Mouse (Mus musculus) neural tube, embryonic 13.5 days (tissue): ENCODE data around the gene Zc3h12a. TPM values are rescaled to one million over a fixed set of nuclear protein-coding genes. Genes with fewer than 3 reads are reported as not detected.

Source experiments
- ATAC-seq: fragments of 200-750 bp; cut with Nextera tagmentation; 2 replicates; pipeline ENCODE4 v1.8.0; 2017; ENCODE audit warnings: low read depth, mild to moderate bottlenecking, moderate TSS enrichment, moderate library complexity
- H3K27ac ChIP-seq: fragments of 300-500 bp; sonication (generic); replicated peaks from 2 replicates; pipeline ENCODE4 v1.5.1; 2015; ENCODE audit warnings: moderate library complexity, mild to moderate bottlenecking, inconsistent platforms
- H3K27me3 ChIP-seq: fragments of 300-500 bp; sonication (generic); 2 replicates; pipeline ENCODE4 v1.6.1; 2015; ENCODE audit warnings: mild to moderate bottlenecking, inconsistent platforms
- H3K36me3 ChIP-seq: fragments of 300-500 bp; sonication (generic); 2 replicates; pipeline ENCODE4 v1.6.1; 2015; ENCODE audit warnings: mild to moderate bottlenecking, inconsistent platforms
- H3K4me1 ChIP-seq: fragments of 300-500 bp; sonication (generic); replicated peaks from 2 replicates; pipeline ENCODE4 v1.6.1; 2015; ENCODE audit warnings: inconsistent platforms
- H3K4me2 ChIP-seq: fragments of 300-500 bp; sonication (generic); 2 replicates; pipeline ENCODE4 v1.6.1; 2015; ENCODE audit warnings: inconsistent platforms, mild to moderate bottlenecking, moderate library complexity
- H3K4me3 ChIP-seq: fragments of 300-500 bp; sonication (generic); 2 replicates; pipeline ENCODE4 v1.5.1; 2015; ENCODE audit warnings: mild to moderate bottlenecking, inconsistent platforms
- H3K9ac ChIP-seq: fragments of 300-500 bp; sonication (generic); 2 replicates; pipeline ENCODE4 v1.6.1; 2015; ENCODE audit warnings: moderate library complexity, mild to moderate bottlenecking, inconsistent platforms
- H3K9me3 ChIP-seq: fragments of 300-500 bp; sonication (generic); 2 replicates; pipeline ENCODE4 v1.6.1; 2016; ENCODE audit warnings: inconsistent platforms
- WGBS: fragments of 180-500 bp; shearing (Covaris S2); methylation state at CpG from one replicate; pipeline ENCODE4 v1.1.7; 2015; 5-methylcytosine and 5-hydroxymethylcytosine counted together
- polyA plus RNA-seq: library from polyadenylated mRNA; unstranded; fragments of >200 nt; fragmentation: Nextera tagmentation; extraction: Ambion mirVana; gene quantifications from 2 replicates; pipeline ENCODE4 v1.2.1, GENCODE M21; 2015

Gene Zc3h12a
- polyA plus RNA-seq, 1 experiment from 2014 or later, result 0.29 TPM

GRCm38 (mm10) chr4:125138321-125138720, 10.7 kb upstream of the Zc3h12a start:
- Histone ChIP-seq H3K27ac (no peak overlapping the region), H3K9me3 (no peaks in the 10 kb centered on the region), H3K9ac (no peak overlapping the region), H3K27me3 (0 out of 2 replicates have a peak, but pooled peaks cover 4% of the 10 kb centered on the region), H3K4me1 (no peaks in the 10 kb centered on the region), H3K4me2 (no peak overlapping the region), H3K36me3 (no peaks in the 10 kb centered on the region), H3K4me3 (no peak overlapping the region)
- no peak for ATAC-seq
- WGBS, result 82% methylated on average over 7 of the region's 7 CpGs

GRCm38 (mm10) chr4:125136303-125136888, 8.8 kb upstream of the Zc3h12a start:
- Histone ChIP-seq H3K4me1 (no peaks in the 10 kb centered on the region), H3K9ac (no peak overlapping the region), H3K4me2 (no peak overlapping the region), H3K27me3 (no peaks in the 10 kb centered on the region; the same call in 1 of the 2 replicates), H3K36me3 (no peaks in the 10 kb centered on the region), H3K27ac (no peak overlapping the region), H3K4me3 (no peak overlapping the region), H3K9me3 (no peaks in the 10 kb centered on the region)
- no peak for ATAC-seq
- 61% methylated on average over 12 of the region's 12 CpGs for WGBS

- Histone ChIP-seq H3K4me2 (no peak overlapping the region), H3K9ac (no peak overlapping the region), H3K4me1 (no peaks in the 10 kb centered on the region), H3K9me3 (no peaks in the 10 kb centered on the region), H3K4me3 (no peak overlapping the region), H3K27ac (no peak overlapping the region), H3K27me3 (no peaks in the 10 kb centered on the region; the same call in 1 of the 2 replicates), H3K36me3 (no peaks in the 10 kb centered on the region)
- no peak for ATAC-seq
- WGBS, result 77% methylated on average over 10 of the region's 10 CpGs
Observed at GRCm38 (mm10) chr4:125135076-125135855, 7.6 kb upstream of the Zc3h12a start.

- WGBS, result 74% methylated on average over 5 of the region's 5 CpGs
- no peaks in the 10 kb centered on the region; the same call in 1 of the 2 replicates for H3K27me3 ChIP-seq
- H3K9me3 ChIP-seq, result no peaks in the 10 kb centered on the region
- H3K4me2 ChIP-seq, result no peak overlapping the region
- no peak overlapping the region for H3K9ac ChIP-seq
- H3K4me3 ChIP-seq, result no peak overlapping the region
- H3K36me3 ChIP-seq, result no peaks in the 10 kb centered on the region
- no peaks in the 10 kb centered on the region for H3K4me1 ChIP-seq
- no peak for ATAC-seq
- H3K27ac ChIP-seq, result no peak overlapping the region
Observed at GRCm38 (mm10) chr4:125134631-125135030, 7.0 kb upstream of the Zc3h12a start.

- 85% methylated on average over 4 of the region's 4 CpGs for WGBS
- no peak for ATAC-seq
- H3K27me3 ChIP-seq, result no peaks in the 10 kb centered on the region; the same call in 1 of the 2 replicates
Observed at GRCm38 (mm10) chr4:125134192-125134591, 6.6 kb upstream of the Zc3h12a start.

GRCm38 (mm10) chr4:125132394-125132793, 4.8 kb upstream of the Zc3h12a start:
- Histone ChIP-seq H3K4me2 (no peak overlapping the region), H3K9me3 (no peaks in the 10 kb centered on the region), H3K9ac (no peak overlapping the region), H3K4me3 (no peak overlapping the region), H3K27ac (no peak overlapping the region), H3K27me3 (peaks cover 10% of the 10 kb centered on the region), H3K4me1 (peaks cover 8% of the 10 kb centered on the region), H3K36me3 (no peaks in the 10 kb centered on the region)
- WGBS, result 22% methylated on average over 5 of the region's 5 CpGs
- no peak for ATAC-seq

More at GRCm38 (mm10) chr4:125134192-125134591, 6.6 kb upstream of the Zc3h12a start:
- H3K9ac ChIP-seq, result no peak overlapping the region
- H3K4me1 ChIP-seq, result no peaks in the 10 kb centered on the region
- H3K36me3 ChIP-seq, result no peaks in the 10 kb centered on the region
- no peak overlapping the region for H3K4me3 ChIP-seq
- H3K27ac ChIP-seq, result no peak overlapping the region
- H3K9me3 ChIP-seq, result no peaks in the 10 kb centered on the region
- no peak overlapping the region for H3K4me2 ChIP-seq

- peaks cover 19% of the 10 kb centered on the region for H3K27me3 ChIP-seq
- no peak overlapping the region for H3K4me3 ChIP-seq
- H3K27ac ChIP-seq, result no peak overlapping the region
- WGBS, result 60% methylated on average over 4 of the region's 4 CpGs
- no peak for ATAC-seq
- no peaks in the 10 kb centered on the region for H3K36me3 ChIP-seq
- H3K9me3 ChIP-seq, result no peaks in the 10 kb centered on the region
- no peak overlapping the region for H3K9ac ChIP-seq
- H3K4me2 ChIP-seq, result no peak overlapping the region
- peaks cover 17% of the 10 kb centered on the region for H3K4me1 ChIP-seq
Observed at GRCm38 (mm10) chr4:125131493-125131892, 3.9 kb upstream of the Zc3h12a start.

GRCm38 (mm10) chr4:125126761-125127160, 879 bp downstream of the Zc3h12a start:
- no peak overlapping the region for H3K27ac ChIP-seq
- no peak for ATAC-seq
- H3K9ac ChIP-seq, result peak overlapping the region; percentile 69; the same call in 1 of the 2 replicates
- H3K4me1 ChIP-seq, result peaks cover 44% of the 10 kb centered on the region
- no peaks in the 10 kb centered on the region for H3K36me3 ChIP-seq
- peak overlapping the region; percentile 95 for H3K4me2 ChIP-seq
- 78% methylated on average over 7 of the region's 7 CpGs for WGBS
- H3K4me3 ChIP-seq, result peak overlapping the region; percentile 61
- H3K27me3 ChIP-seq, result peaks cover 29% of the 10 kb centered on the region
- no peaks in the 10 kb centered on the region for H3K9me3 ChIP-seq

- no peaks in the 10 kb centered on the region for H3K9me3 ChIP-seq
- no peak overlapping the region for H3K9ac ChIP-seq
- H3K4me1 ChIP-seq, result peaks cover 44% of the 10 kb centered on the region
- no peak overlapping the region for H3K4me2 ChIP-seq
- 94% methylated on average over 3 of the region's 3 CpGs for WGBS
- no peak for ATAC-seq
- H3K27me3 ChIP-seq, result peaks cover 29% of the 10 kb centered on the region
- no peaks in the 10 kb centered on the region for H3K36me3 ChIP-seq
- H3K27ac ChIP-seq, result no peak overlapping the region
- H3K4me3 ChIP-seq, result no peak overlapping the region
Observed at GRCm38 (mm10) chr4:125126186-125126585, 1.5 kb downstream of the Zc3h12a start.

- no peak overlapping the region for H3K4me2 ChIP-seq
- WGBS, result 65% methylated on average over 7 of the region's 7 CpGs
- H3K36me3 ChIP-seq, result no peaks in the 10 kb centered on the region
- no peaks in the 10 kb centered on the region for H3K9me3 ChIP-seq
- no peak overlapping the region for H3K27ac ChIP-seq
- H3K27me3 ChIP-seq, result peaks cover 29% of the 10 kb centered on the region
- no peak overlapping the region for H3K9ac ChIP-seq
- no peak for ATAC-seq
- H3K4me3 ChIP-seq, result no peak overlapping the region
- peaks cover 44% of the 10 kb centered on the region for H3K4me1 ChIP-seq
Observed at GRCm38 (mm10) chr4:125125361-125125921, 2.2 kb downstream of the Zc3h12a start.

GRCm38 (mm10) chr4:125124424-125125209, 3.0 kb downstream of the Zc3h12a start:
- Histone ChIP-seq H3K27me3 (peaks cover 29% of the 10 kb centered on the region), H3K4me2 (no peak overlapping the region), H3K4me3 (no peak overlapping the region), H3K9ac (no peak overlapping the region), H3K27ac (no peak overlapping the region), H3K9me3 (no peaks in the 10 kb centered on the region), H3K4me1 (peaks cover 44% of the 10 kb centered on the region), H3K36me3 (no peaks in the 10 kb centered on the region)
- WGBS, result 45% methylated on average over 7 of the region's 7 CpGs
- ATAC-seq, result no peak

- no peaks in the 10 kb centered on the region for H3K36me3 ChIP-seq
- WGBS, result 73% methylated on average over 7 of the region's 7 CpGs
- no peak overlapping the region for H3K9ac ChIP-seq
- peaks cover 44% of the 10 kb centered on the region for H3K4me1 ChIP-seq
- no peak overlapping the region for H3K27ac ChIP-seq
- no peak overlapping the region for H3K4me3 ChIP-seq
- no peaks in the 10 kb centered on the region for H3K9me3 ChIP-seq
- peaks cover 23% of the 10 kb centered on the region for H3K27me3 ChIP-seq
- ATAC-seq, result no peak
- H3K4me2 ChIP-seq, result no peak overlapping the region
Observed at GRCm38 (mm10) chr4:125123279-125123671, 4.4 kb downstream of the Zc3h12a start.
